In the genomic region with DNA sequence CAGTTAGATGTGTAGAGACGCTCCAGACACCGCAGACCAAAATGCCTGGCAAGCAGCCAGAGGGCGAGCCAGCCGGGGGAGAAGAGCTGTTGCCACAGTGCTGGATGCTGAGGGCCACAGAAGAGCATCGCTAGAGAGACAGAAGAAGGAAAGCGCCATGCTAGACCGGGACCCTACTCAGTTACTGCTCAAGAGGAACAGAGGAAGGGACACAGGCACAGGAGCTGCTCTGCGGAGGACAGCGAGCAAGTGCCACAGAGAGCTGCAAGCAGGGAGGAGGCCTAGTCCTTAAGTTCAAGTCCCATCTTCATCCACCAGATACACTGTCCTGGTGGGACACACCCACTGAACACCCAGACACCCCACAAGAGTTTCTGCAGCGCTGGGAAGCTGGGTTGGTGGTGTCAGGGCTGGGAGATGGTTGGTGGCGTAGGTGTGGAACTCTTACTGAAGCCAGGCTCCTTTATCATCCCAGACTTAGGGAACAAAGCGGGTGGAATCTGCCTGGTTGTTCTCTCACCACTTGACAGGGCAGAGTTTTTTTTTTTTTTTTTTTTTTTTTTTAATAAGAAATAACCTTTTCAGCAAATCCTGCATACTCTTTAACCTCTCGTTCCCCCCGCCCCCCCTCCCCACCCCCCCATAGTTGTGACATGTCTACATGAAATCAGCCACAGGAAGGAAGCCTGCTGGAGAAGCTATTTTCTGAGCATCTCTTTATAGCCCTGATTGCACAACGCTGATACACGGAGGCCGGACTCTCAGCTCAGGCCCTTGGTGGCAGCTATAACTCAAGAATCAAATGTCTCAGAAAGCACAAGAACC, we compare ENCODE assay signal across 8 mouse cellular contexts. TPM values are rescaled to one million over a fixed set of nuclear protein-coding genes. Genes with fewer than 3 reads are reported as not detected.
A peak's percentile ranks its signal among the peaks of the same experiment; 100 is the strongest.
DNase-seq lines count a peak whose midpoint lies in the region; ATAC-seq and TF ChIP-seq lines count a peak whose summit lies in the region.

No protein-coding gene starts in this region.

- no peak for DNase-seq in kidney, adult 11 months
- peak; percentile 65 for DNase-seq in CD4-positive helper T cell, adult 2 months (ENCODE audit: low read depth, low spot score)
- peak; percentile 65 to 70 for DNase-seq in adrenal gland, postnatal 36 days
- DNase-seq in embryo, embryonic 11 days, result no peak
- DNase-seq in midbrain, embryonic 10.5 days (ENCODE audit: low spot score), result no peak

- 0 out of 2 replicates have a peak, but pooled peaks cover 15% of the 10 kb centered on the region for H3K27me3 ChIP-seq in kidney, embryonic 15.5 days
- no peaks in the 10 kb centered on the region for H3K27me3 ChIP-seq in intestine, postnatal 0 days (replicated peaks; ENCODE audit: control insufficient read depth, insufficient read depth, low read length)
- H3K27me3 ChIP-seq in stomach, embryonic 14.5 days (ENCODE audit: control insufficient read depth, insufficient read depth, low read length), result no peaks in the 10 kb centered on the region
- no peaks in the 10 kb centered on the region for H3K27me3 ChIP-seq in midbrain, embryonic 10.5 days (ENCODE audit: low read depth, poor library complexity, severe bottlenecking)

- peak overlapping the region; percentile 76 for H3K27ac ChIP-seq in kidney, embryonic 15.5 days
- H3K27ac ChIP-seq in intestine, postnatal 0 days (ENCODE audit: low read depth, low read length), result peak overlapping the region; percentile 28; the same call in 1 of the 2 replicates
- peak overlapping the region; percentile 66; the same call in 1 of the 2 replicates for H3K27ac ChIP-seq in stomach, embryonic 14.5 days (ENCODE audit: low read length)
- no peak overlapping the region for H3K27ac ChIP-seq in midbrain, embryonic 10.5 days (replicated peaks)

- peaks cover 51% of the 10 kb centered on the region for H3K4me1 ChIP-seq in kidney, embryonic 15.5 days
- peaks cover 14% of the 10 kb centered on the region for H3K4me1 ChIP-seq in intestine, postnatal 0 days (replicated peaks; ENCODE audit: control insufficient read depth, insufficient read depth, low read length)
- H3K4me1 ChIP-seq in stomach, embryonic 14.5 days (ENCODE audit: control insufficient read depth, insufficient read depth, low read length), result peaks cover 40% of the 10 kb centered on the region
- peaks cover 14% of the 10 kb centered on the region; the same call in 1 of the 2 replicates for H3K4me1 ChIP-seq in midbrain, embryonic 10.5 days

- no peak for ATAC-seq in kidney, embryonic 15.5 days (replicated peaks; ENCODE audit: low FRiP score)
- ATAC-seq in intestine, postnatal 0 days, result no peak
- ATAC-seq in stomach, embryonic 14.5 days (ENCODE audit: insufficient number of reproducible peaks, insufficient read depth, low FRiP score, low read depth), result no peak

- H3K9me3 ChIP-seq in kidney, embryonic 15.5 days (replicated peaks), result no peaks in the 10 kb centered on the region
- H3K9me3 ChIP-seq in intestine, postnatal 0 days (ENCODE audit: control insufficient read depth), result no peaks in the 10 kb centered on the region
- H3K9me3 ChIP-seq in stomach, embryonic 14.5 days (ENCODE audit: control insufficient read depth, low read depth, low read length), result no peaks in the 10 kb centered on the region; the same call in 1 of the 2 replicates
- peaks cover 6% of the 10 kb centered on the region; the same call in 1 of the 2 replicates for H3K9me3 ChIP-seq in midbrain, embryonic 10.5 days (replicated peaks)

- 63% methylated on average over 17 of the region's 17 CpGs for WGBS in kidney, embryonic 15.5 days
- 44% methylated on average over 17 of the region's 17 CpGs for WGBS in intestine, postnatal 0 days
- WGBS in stomach, embryonic 14.5 days, result 60% methylated on average over 17 of the region's 17 CpGs
- WGBS in midbrain, embryonic 10.5 days, result 88% methylated on average over 17 of the region's 17 CpGs

- no peak for TF ChIP-seq CTCF in intestine, postnatal 0 days (IDR thresholded peaks at IDR 0.05; ENCODE audit: low read depth)

- H3K36me3 ChIP-seq in kidney, embryonic 15.5 days, result no peaks in the 10 kb centered on the region
- H3K36me3 ChIP-seq in intestine, postnatal 0 days (ENCODE audit: control insufficient read depth, insufficient read depth), result no peaks in the 10 kb centered on the region
- H3K36me3 ChIP-seq in stomach, embryonic 14.5 days (ENCODE audit: control insufficient read depth, insufficient read depth, low read length), result no peaks in the 10 kb centered on the region
- no peaks in the 10 kb centered on the region for H3K36me3 ChIP-seq in midbrain, embryonic 10.5 days

- no peak overlapping the region for H3K9ac ChIP-seq in kidney, embryonic 15.5 days
- H3K9ac ChIP-seq in intestine, postnatal 0 days (ENCODE audit: low read depth, low read length), result no peak overlapping the region
- H3K9ac ChIP-seq in stomach, embryonic 14.5 days (replicated peaks; ENCODE audit: low read depth, low read length), result no peak overlapping the region

- no peak overlapping the region for H3K4me3 ChIP-seq in kidney, embryonic 15.5 days (replicated peaks)
- H3K4me3 ChIP-seq in intestine, postnatal 0 days (ENCODE audit: low read depth, low read length), result no peak overlapping the region
- no peak overlapping the region for H3K4me3 ChIP-seq in stomach, embryonic 14.5 days (ENCODE audit: low read depth, low read length)
- H3K4me3 ChIP-seq in midbrain, embryonic 10.5 days, result no peak overlapping the region

- H3K4me2 ChIP-seq in kidney, embryonic 15.5 days, result no peak overlapping the region
- no peak overlapping the region for H3K4me2 ChIP-seq in intestine, postnatal 0 days (replicated peaks; ENCODE audit: low read depth)
- H3K4me2 ChIP-seq in stomach, embryonic 14.5 days (replicated peaks; ENCODE audit: low read depth, low read length), result no peak overlapping the region

RNA-seq across cellular contexts. Expression of gene Emc8, which starts 29.0 kb away (rescaled TPM):
- 250 and 266 TPM in 2 replicates for polyA plus RNA-seq in kidney, embryonic 15.5 days (2015; fragmentation: Nextera tagmentation; extraction: Ambion mirVana)
- total RNA-seq in adrenal gland, postnatal 36 days (2021), result 100 to 1,000 TPM; 104 to 144 TPM
- 127 and 135 TPM in 2 replicates for polyA plus RNA-seq in intestine, postnatal 0 days (2015; fragmentation: Nextera tagmentation; extraction: Ambion mirVana)
- polyA plus RNA-seq in stomach, embryonic 14.5 days (2014; fragmentation: Nextera tagmentation; extraction: Ambion mirVana), result 244 and 254 TPM in 2 replicates
- 347 and 384 TPM in 2 replicates for polyA plus RNA-seq in midbrain, embryonic 10.5 days (2016; fragmentation: Nextera tagmentation; extraction: Ambion mirVana)

RNA-seq across cellular contexts. Expression of gene Cox4i1, which starts 29.3 kb away (rescaled TPM):
- polyA plus RNA-seq in kidney, embryonic 15.5 days (2015; fragmentation: Nextera tagmentation; extraction: Ambion mirVana), result 1,138 and 1,220 TPM in 2 replicates
- 1,000 to 10,000 TPM; 1,531 to 1,538 TPM for total RNA-seq in adrenal gland, postnatal 36 days (2021)
- 2,406 and 2,420 TPM in 2 replicates for polyA plus RNA-seq in intestine, postnatal 0 days (2015; fragmentation: Nextera tagmentation; extraction: Ambion mirVana)
- polyA plus RNA-seq in stomach, embryonic 14.5 days (2014; fragmentation: Nextera tagmentation; extraction: Ambion mirVana), result 1,095 and 1,156 TPM in 2 replicates
- 948 and 963 TPM in 2 replicates for polyA plus RNA-seq in midbrain, embryonic 10.5 days (2016; fragmentation: Nextera tagmentation; extraction: Ambion mirVana)

RNA-seq across cellular contexts. Expression of gene Gm27021, which starts 29.5 kb away (rescaled TPM):
- polyA plus RNA-seq in kidney, embryonic 15.5 days (2015; fragmentation: Nextera tagmentation; extraction: Ambion mirVana), result 2.8 and 3.0 TPM in 2 replicates
- total RNA-seq in adrenal gland, postnatal 36 days (2021), result under 1 TPM in 1 of 2 experiments, not detected in 1; 0.53 TPM
- polyA plus RNA-seq in intestine, postnatal 0 days (2015; fragmentation: Nextera tagmentation; extraction: Ambion mirVana), result 1.0 and 1.9 TPM in 2 replicates
- 2.4 TPM in 1 of 2 replicates, not detected in the other for polyA plus RNA-seq in stomach, embryonic 14.5 days (2014; fragmentation: Nextera tagmentation; extraction: Ambion mirVana)
- 3.1 and 3.5 TPM in 2 replicates for polyA plus RNA-seq in midbrain, embryonic 10.5 days (2016; fragmentation: Nextera tagmentation; extraction: Ambion mirVana)

RNA-seq across cellular contexts. Expression of gene Irf8, which starts 38.8 kb away (rescaled TPM):
- 9.6 and 11.5 TPM in 2 replicates for polyA plus RNA-seq in kidney, embryonic 15.5 days (2015; fragmentation: Nextera tagmentation; extraction: Ambion mirVana)
- 10 to 100 TPM in 1 of 2 experiments, 1 to 10 TPM in 1; 9.8 to 44.7 TPM for total RNA-seq in adrenal gland, postnatal 36 days (2021)
- polyA plus RNA-seq in intestine, postnatal 0 days (2015; fragmentation: Nextera tagmentation; extraction: Ambion mirVana), result 79.5 and 92.3 TPM in 2 replicates
- 12.7 and 15.3 TPM in 2 replicates for polyA plus RNA-seq in stomach, embryonic 14.5 days (2014; fragmentation: Nextera tagmentation; extraction: Ambion mirVana)
- 6.9 and 7.6 TPM in 2 replicates for polyA plus RNA-seq in midbrain, embryonic 10.5 days (2016; fragmentation: Nextera tagmentation; extraction: Ambion mirVana)

RNA-seq across cellular contexts. Expression of gene 1190005I06Rik, which starts 49.9 kb away (rescaled TPM):
- polyA plus RNA-seq in kidney, embryonic 15.5 days (2015; fragmentation: Nextera tagmentation; extraction: Ambion mirVana), result 3.0 and 4.0 TPM in 2 replicates
- 10 to 100 TPM; 16.7 to 19.7 TPM for total RNA-seq in adrenal gland, postnatal 36 days (2021)
- 3.9 and 4.0 TPM in 2 replicates for polyA plus RNA-seq in intestine, postnatal 0 days (2015; fragmentation: Nextera tagmentation; extraction: Ambion mirVana)
- 3.6 and 5.0 TPM in 2 replicates for polyA plus RNA-seq in stomach, embryonic 14.5 days (2014; fragmentation: Nextera tagmentation; extraction: Ambion mirVana)
- polyA plus RNA-seq in midbrain, embryonic 10.5 days (2016; fragmentation: Nextera tagmentation; extraction: Ambion mirVana), result 3.9 TPM in 2 replicates

Comparison
In these comparisons a context has a peak if more than half of its experiments do, and no peak if none do; other contexts are left out.
1. DNase-seq: peak in CD4-positive helper T cell, adult 2 months (single experiment) and adrenal gland, postnatal 36 days (2 of 2); none in kidney, adult 11 months (single experiment), embryo, embryonic 11 days (single experiment) and midbrain, embryonic 10.5 days (single experiment).